ENCODE assay signal across 19 mouse cellular contexts in genomic region chr17:10473175-10473574, GRCm38 (mm10).
DNase-seq lines count a peak whose midpoint lies in the region; ATAC-seq and TF ChIP-seq lines count a peak whose summit lies in the region.
"Had no signal": no experiment of that assay in that cellular context is flagged by ENCODE, and none has a peak within 500 bp of the region (broad histone marks: within the 10 kb centered on the region; RNA-seq: fewer than 3 reads in every experiment).

No protein-coding gene starts in this region.

- no peak for TF ChIP-seq CTCF in heart, postnatal 0 days (IDR thresholded peaks at IDR 0.05; ENCODE audit: low read depth)

- H3K27ac ChIP-seq in heart, postnatal 0 days (ENCODE audit: low read depth) = peak overlapping the region; percentile 96
- H3K27ac ChIP-seq: forebrain, embryonic 10.5 days; hindbrain, embryonic 13.5 days; intestine, embryonic 15.5 days; kidney, embryonic 15.5 days; limb, embryonic 10.5 days; liver, embryonic 12.5 days; lung, embryonic 15.5 days; stomach, embryonic 15.5 days had no signal

- peaks cover 36% of the 10 kb centered on the region for H3K4me1 ChIP-seq in heart, postnatal 0 days (ENCODE audit: control insufficient read depth, insufficient read depth)
- H3K4me1 ChIP-seq: intestine, embryonic 15.5 days; liver, embryonic 12.5 days; stomach, embryonic 15.5 days had no signal

- 20% methylated on average over 6 of the region's 6 CpGs for WGBS in heart, postnatal 0 days

- ATAC-seq in heart, postnatal 0 days (ENCODE audit: insufficient read depth, low read depth) = peak; percentile 60
- ATAC-seq: liver, embryonic 12.5 days had no signal

- peak; percentile 51 for DNase-seq in left cerebral cortex, postnatal 4 days
- no peak for DNase-seq in left cerebral cortex, postnatal 10 days (ENCODE audit: extremely low spot score in 1 of 2, low spot score in 2 of 2)
- DNase-seq in adrenal gland, adult 8-10 months = peak; percentile 81
- peak; percentile 89 for DNase-seq in adrenal gland, postnatal 36 days
- DNase-seq in heart, postnatal 0 days (ENCODE audit: low spot score) = peak; percentile 83
- DNase-seq in embryo, embryonic 11 days = no peak
- no peak for DNase-seq in urinary bladder, postnatal 14 days (ENCODE audit: low spot score)
- DNase-seq: cerebellum, adult 9-10 months; gastrocnemius, postnatal 14 days; midbrain, embryonic 14.5 days; spleen, adult 18-20 months had no signal

- no peaks in the 10 kb centered on the region for H3K36me3 ChIP-seq in heart, postnatal 0 days (replicated peaks; ENCODE audit: control insufficient read depth, insufficient read depth, low read length)
- H3K36me3 ChIP-seq: forebrain, embryonic 10.5 days; hindbrain, embryonic 13.5 days; intestine, embryonic 15.5 days; kidney, embryonic 15.5 days; limb, embryonic 10.5 days; liver, embryonic 12.5 days; lung, embryonic 15.5 days; stomach, embryonic 15.5 days had no signal

- H3K4me3 ChIP-seq in heart, postnatal 0 days (ENCODE audit: low read depth, low read length) = no peak overlapping the region
- H3K4me3 ChIP-seq: forebrain, embryonic 10.5 days; hindbrain, embryonic 13.5 days; intestine, embryonic 15.5 days; kidney, embryonic 15.5 days; limb, embryonic 10.5 days; liver, embryonic 12.5 days; lung, embryonic 15.5 days; stomach, embryonic 15.5 days had no signal

- H3K9me3 ChIP-seq in heart, postnatal 0 days (replicated peaks; ENCODE audit: control insufficient read depth, low read length) = no peaks in the 10 kb centered on the region
- H3K9me3 ChIP-seq: forebrain, embryonic 10.5 days; hindbrain, embryonic 13.5 days; intestine, embryonic 15.5 days; kidney, embryonic 15.5 days; liver, embryonic 12.5 days; lung, embryonic 15.5 days; stomach, embryonic 15.5 days had no signal

- intact Hi-C loops in left cerebral cortex, postnatal 4 days (cut with DNase I) = no loop called here
- intact Hi-C loops in left cerebral cortex, postnatal 10 days (cut with DNase I) = no loop called here

- H3K4me2 ChIP-seq in heart, postnatal 0 days (ENCODE audit: low read depth, low read length) = peak overlapping the region; percentile 7; the same call in 1 of the 2 replicates
- H3K4me2 ChIP-seq: hindbrain, embryonic 13.5 days; intestine, embryonic 15.5 days; kidney, embryonic 15.5 days; liver, embryonic 12.5 days; lung, embryonic 15.5 days; stomach, embryonic 15.5 days had no signal

- H3K9ac ChIP-seq in heart, postnatal 0 days (replicated peaks; ENCODE audit: low read depth, low read length) = no peak overlapping the region
- H3K9ac ChIP-seq: hindbrain, embryonic 13.5 days; intestine, embryonic 15.5 days; kidney, embryonic 15.5 days; liver, embryonic 12.5 days; lung, embryonic 15.5 days; stomach, embryonic 15.5 days had no signal

- TF ChIP-seq EP300 in heart, postnatal 0 days (IDR thresholded peaks at IDR 0.05; ENCODE audit: low read depth) = no peak

- H3K27me3 ChIP-seq in heart, postnatal 0 days (ENCODE audit: control insufficient read depth, insufficient read depth, low read length) = no peaks in the 10 kb centered on the region
- H3K27me3 ChIP-seq: hindbrain, embryonic 13.5 days; intestine, embryonic 15.5 days; kidney, embryonic 15.5 days; liver, embryonic 12.5 days; lung, embryonic 15.5 days; stomach, embryonic 15.5 days had no signal

Comparison
In these comparisons a context has a peak if more than half of its experiments do, and no peak if none do; other contexts are left out.
1. DNase-seq: peak in left cerebral cortex, postnatal 4 days (single experiment), adrenal gland, adult 8-10 months (single experiment), adrenal gland, postnatal 36 days (2 of 2) and heart, postnatal 0 days (single experiment); none in left cerebral cortex, postnatal 10 days (0 of 2), embryo, embryonic 11 days (single experiment) and urinary bladder, postnatal 14 days (single experiment).